Mouse (Mus musculus): ENCODE data around the gene Tmeff2. TPM values are rescaled to one million over a fixed set of nuclear protein-coding genes. Genes with fewer than 3 reads are reported as not detected.

The Tmeff2 gene
- polyA plus RNA-seq, 2 experiments: 0.29 to 0.41 TPM

- H3K4me1 ChIP-seq (replicated peaks; ENCODE audit: control insufficient read depth in 2 of 2, insufficient read depth in 2 of 2, low read length in 1 of 2): no peaks in the 10 kb centered on the region
- H3K4me3 ChIP-seq (ENCODE audit: insufficient read depth in 1 of 2, low read depth in 2 of 2, low read length in 2 of 2): no peak overlapping the region
- H3K9me3 ChIP-seq (ENCODE audit: control insufficient read depth, low read length): no peaks in the 10 kb centered on the region
- WGBS (ENCODE audit: insufficient replicate concordance): 46% methylated on average over 4 of the region's 4 CpGs
- no peaks in the 10 kb centered on the region for H3K36me3 ChIP-seq (replicated peaks; ENCODE audit: control insufficient read depth, insufficient read depth, low read depth)
- no peak for ATAC-seq (ENCODE audit: insufficient read depth)
- no peak for DNase-seq (ENCODE audit: low read depth in 3 of 3, low spot score in 3 of 3)
- H3K9ac ChIP-seq (replicated peaks): no peak overlapping the region
- no peaks in the 10 kb centered on the region for H3K27me3 ChIP-seq (ENCODE audit: control insufficient read depth, insufficient read depth, low read length)
- H3K27ac ChIP-seq: no peak overlapping the region
- H3K4me2 ChIP-seq (ENCODE audit: low read depth): no peak overlapping the region
- TF ChIP-seq EP300 (IDR thresholded peaks at IDR 0.05; ENCODE audit: low read depth) (no peak), CTCF (IDR thresholded peaks at IDR 0.05; ENCODE audit: low read depth) (no peak)
Measured at GRCm38 (mm10) chr1:50980591-50980990, 80.1 kb downstream of the Tmeff2 start.

DNA sequence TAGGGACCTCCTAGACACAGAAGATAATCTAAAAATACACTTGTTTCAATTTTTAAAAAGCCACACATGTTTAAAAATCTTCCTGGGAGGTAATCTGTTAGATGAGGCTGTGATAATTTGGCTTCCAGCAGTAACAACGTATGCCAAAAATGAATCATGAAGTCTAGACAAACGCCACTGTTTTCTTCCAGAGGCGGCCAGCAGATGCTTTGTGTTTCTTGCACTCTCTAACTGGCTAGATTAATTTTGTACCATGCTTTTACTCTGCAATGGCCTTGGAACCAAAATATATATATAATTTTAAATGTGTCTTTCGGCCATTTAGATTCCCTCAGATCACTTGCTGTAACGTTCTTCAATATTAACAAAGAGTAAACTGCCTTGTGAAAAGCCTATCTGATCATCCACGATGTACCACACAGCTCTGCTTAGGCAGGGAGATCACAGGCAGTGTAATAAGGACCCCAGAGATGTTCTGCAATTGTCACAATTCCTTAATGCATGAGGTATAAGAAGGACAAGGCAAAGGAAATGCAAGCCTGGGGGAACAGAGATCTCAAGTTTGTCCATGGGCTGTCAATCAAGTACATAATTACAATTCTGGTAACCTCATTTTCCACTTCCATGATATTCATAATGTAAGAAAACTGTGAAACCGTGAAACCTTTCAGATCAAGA, 80.8 kb downstream of the Tmeff2 start:
- ATAC-seq (ENCODE audit: insufficient read depth) (no peak), DNase-seq (ENCODE audit: low read depth in 3 of 3, low spot score in 3 of 3) (no peak)
- H3K36me3 ChIP-seq (replicated peaks; ENCODE audit: control insufficient read depth, insufficient read depth, low read depth): no peaks in the 10 kb centered on the region
- H3K4me2 ChIP-seq (ENCODE audit: low read depth): no peak overlapping the region
- H3K27ac ChIP-seq: no peak overlapping the region
- H3K9me3 ChIP-seq (ENCODE audit: control insufficient read depth, low read length): no peaks in the 10 kb centered on the region
- H3K4me3 ChIP-seq (ENCODE audit: insufficient read depth in 1 of 2, low read depth in 2 of 2, low read length in 2 of 2): no peak overlapping the region
- no peaks in the 10 kb centered on the region for H3K27me3 ChIP-seq (ENCODE audit: control insufficient read depth, insufficient read depth, low read length)
- no peak overlapping the region for H3K9ac ChIP-seq (replicated peaks)
- no peaks in the 10 kb centered on the region for H3K4me1 ChIP-seq (replicated peaks; ENCODE audit: control insufficient read depth in 2 of 2, insufficient read depth in 2 of 2, low read length in 1 of 2)
- WGBS (ENCODE audit: insufficient replicate concordance): 58% methylated on average over 7 of the region's 7 CpGs
- no peak for TF ChIP-seq CTCF (IDR thresholded peaks at IDR 0.05; ENCODE audit: low read depth)
- TF ChIP-seq EP300 (IDR thresholded peaks at IDR 0.05; ENCODE audit: low read depth): no peak

DNA sequence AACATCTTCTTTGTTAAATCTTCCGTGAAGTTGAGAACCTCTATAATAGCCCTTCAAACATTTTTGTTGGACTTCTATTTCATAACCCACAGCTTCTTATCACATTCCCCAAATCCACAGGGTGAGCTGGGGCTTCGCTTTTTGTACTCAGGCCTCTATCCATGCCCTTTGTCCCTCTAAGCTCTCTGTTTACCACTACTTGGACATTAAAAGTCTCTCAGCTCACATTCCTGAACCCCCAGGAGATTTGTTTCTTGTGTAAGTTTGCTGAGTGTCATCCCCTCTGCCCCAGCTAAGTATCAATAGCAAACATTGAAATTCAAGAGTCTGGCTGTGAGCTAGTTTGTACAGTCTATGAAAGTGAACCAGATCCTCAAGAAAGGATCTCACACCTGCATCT, 90.2 kb downstream of the Tmeff2 start:
- no peaks in the 10 kb centered on the region for H3K27me3 ChIP-seq (ENCODE audit: control insufficient read depth, insufficient read depth, low read length)
- H3K36me3 ChIP-seq (replicated peaks; ENCODE audit: control insufficient read depth, insufficient read depth, low read depth): no peaks in the 10 kb centered on the region
- TF ChIP-seq EP300 (IDR thresholded peaks at IDR 0.05; ENCODE audit: low read depth): no peak
- TF ChIP-seq CTCF (IDR thresholded peaks at IDR 0.05; ENCODE audit: low read depth): no peak
- no peak for ATAC-seq (ENCODE audit: insufficient read depth)
- H3K27ac ChIP-seq: no peak overlapping the region
- H3K9me3 ChIP-seq (ENCODE audit: control insufficient read depth, low read length): no peaks in the 10 kb centered on the region
- no peak overlapping the region for H3K4me2 ChIP-seq (ENCODE audit: low read depth)
- no peak overlapping the region for H3K4me3 ChIP-seq (ENCODE audit: insufficient read depth in 1 of 2, low read depth in 2 of 2, low read length in 2 of 2)
- H3K9ac ChIP-seq (replicated peaks): no peak overlapping the region
- DNase-seq (ENCODE audit: low read depth in 3 of 3, low spot score in 3 of 3): no peak
- no peaks in the 10 kb centered on the region for H3K4me1 ChIP-seq (replicated peaks; ENCODE audit: control insufficient read depth in 2 of 2, insufficient read depth in 2 of 2, low read length in 1 of 2)
- WGBS (ENCODE audit: insufficient replicate concordance): 43% methylated on average over 2 of the region's 2 CpGs

DNA sequence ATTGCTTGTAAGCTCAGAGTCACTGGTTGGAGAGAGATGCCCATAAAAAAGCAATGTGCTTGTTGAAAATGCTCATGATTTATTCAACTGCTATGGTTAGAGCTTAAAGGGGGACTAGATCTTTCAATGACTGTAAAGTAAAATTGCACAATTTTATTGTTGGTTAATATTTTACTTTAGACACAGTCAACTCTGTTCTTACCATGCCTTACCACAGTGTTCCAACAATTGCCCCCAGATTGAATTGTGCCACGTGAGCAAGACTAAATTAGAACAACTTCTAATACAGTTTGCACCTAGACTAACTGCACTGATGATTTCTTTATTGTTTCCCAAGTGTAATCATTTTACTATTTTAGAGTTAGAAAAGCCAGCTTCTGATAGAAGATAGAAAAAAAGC, 94.1 kb downstream of the Tmeff2 start:
- no peaks in the 10 kb centered on the region for H3K36me3 ChIP-seq (replicated peaks; ENCODE audit: control insufficient read depth, insufficient read depth, low read depth)
- WGBS (ENCODE audit: insufficient replicate concordance): 51% methylated on average over 1 of the region's 1 CpGs

GRCm38 (mm10) chr1:50999793-51000192, 99.3 kb downstream of the Tmeff2 start:
- WGBS (ENCODE audit: insufficient replicate concordance): 47% methylated on average over 3 of the region's 3 CpGs

More for the DNA sequence above, 94.1 kb downstream of the Tmeff2 start:
- no peaks in the 10 kb centered on the region for H3K27me3 ChIP-seq (ENCODE audit: control insufficient read depth, insufficient read depth, low read length)
- H3K4me3 ChIP-seq (ENCODE audit: insufficient read depth in 1 of 2, low read depth in 2 of 2, low read length in 2 of 2): no peak overlapping the region
- H3K27ac ChIP-seq: no peak overlapping the region
- no peaks in the 10 kb centered on the region for H3K4me1 ChIP-seq (replicated peaks; ENCODE audit: control insufficient read depth in 2 of 2, insufficient read depth in 2 of 2, low read length in 1 of 2)
- H3K4me2 ChIP-seq (ENCODE audit: low read depth): no peak overlapping the region
- H3K9me3 ChIP-seq (ENCODE audit: control insufficient read depth, low read length): no peaks in the 10 kb centered on the region
- DNase-seq (ENCODE audit: low read depth in 3 of 3, low spot score in 3 of 3) (no peak), ATAC-seq (ENCODE audit: insufficient read depth) (no peak)
- no peak overlapping the region for H3K9ac ChIP-seq (replicated peaks)
- TF ChIP-seq EP300 (IDR thresholded peaks at IDR 0.05; ENCODE audit: low read depth) (no peak), CTCF (IDR thresholded peaks at IDR 0.05; ENCODE audit: low read depth) (no peak)

More at GRCm38 (mm10) chr1:50999793-51000192, 99.3 kb downstream of the Tmeff2 start:
- no peaks in the 10 kb centered on the region for H3K9me3 ChIP-seq (ENCODE audit: control insufficient read depth, low read length)
- no peak for DNase-seq (ENCODE audit: low read depth in 3 of 3, low spot score in 3 of 3)
- no peak for TF ChIP-seq EP300 (IDR thresholded peaks at IDR 0.05; ENCODE audit: low read depth)
- TF ChIP-seq CTCF (IDR thresholded peaks at IDR 0.05; ENCODE audit: low read depth): no peak
- H3K36me3 ChIP-seq (replicated peaks; ENCODE audit: control insufficient read depth, insufficient read depth, low read depth): no peaks in the 10 kb centered on the region
- no peak for ATAC-seq (ENCODE audit: insufficient read depth)
- H3K27ac ChIP-seq: no peak overlapping the region
- H3K4me2 ChIP-seq (ENCODE audit: low read depth): no peak overlapping the region
- H3K4me3 ChIP-seq (ENCODE audit: insufficient read depth in 1 of 2, low read depth in 2 of 2, low read length in 2 of 2): no peak overlapping the region
- no peaks in the 10 kb centered on the region for H3K4me1 ChIP-seq (replicated peaks; ENCODE audit: control insufficient read depth in 2 of 2, insufficient read depth in 2 of 2, low read length in 1 of 2)
- H3K9ac ChIP-seq (replicated peaks): no peak overlapping the region
- H3K27me3 ChIP-seq (ENCODE audit: control insufficient read depth, insufficient read depth, low read length): no peaks in the 10 kb centered on the region
